ENCODE assay signal across 15 mouse cellular contexts in the genomic region with DNA sequence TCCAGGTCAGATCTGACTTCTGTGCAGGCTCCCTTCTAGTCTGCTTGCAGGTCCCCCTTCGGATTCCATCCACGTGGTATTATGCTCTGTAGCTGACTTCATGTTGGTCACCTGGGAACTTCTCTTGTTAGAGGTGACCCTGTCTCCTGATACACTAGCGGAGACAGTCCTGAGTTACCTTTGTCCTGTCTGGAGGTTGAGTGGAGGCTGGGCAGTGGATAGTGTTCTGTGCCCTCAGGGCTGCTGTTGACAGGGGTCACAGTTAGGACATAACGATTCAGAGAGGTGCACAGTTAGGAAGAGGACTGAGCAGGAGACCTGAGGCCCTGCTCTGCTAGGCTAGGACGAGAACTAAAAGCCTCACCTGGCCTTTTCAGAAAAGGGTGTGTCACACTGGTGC. TPM values are rescaled to one million over a fixed set of nuclear protein-coding genes. Genes with fewer than 3 reads are reported as not detected.
DNase-seq lines count a peak whose midpoint lies in the region; ATAC-seq lines count a peak whose summit lies in the region.
"Had no signal": no experiment of that assay in that cellular context is flagged by ENCODE, and none has a peak within 500 bp of the region (broad histone marks: within the 10 kb centered on the region; RNA-seq: fewer than 3 reads in every experiment).

No protein-coding gene starts in this region.

- no peak overlapping the region for H3K27ac ChIP-seq in heart, embryonic 14.5 days (replicated peaks in 1 of 2; ENCODE audit: control insufficient read depth in 1 of 2, insufficient read depth in 1 of 2, low read depth in 2 of 2, low read length in 2 of 2)
- H3K27ac ChIP-seq in limb, embryonic 12.5 days = no peak overlapping the region
- no peak overlapping the region for H3K27ac ChIP-seq in limb, embryonic 10.5 days
- H3K27ac ChIP-seq in liver, embryonic 13.5 days = peak overlapping the region; percentile 8; the same call in 1 of the 2 replicates
- H3K27ac ChIP-seq: embryonic facial prominence, embryonic 12.5 days; layer of hippocampus, adult 2 months; midbrain, embryonic 15.5 days had no signal

- peaks cover 39 to 60% of the 10 kb centered on the region in 2 experiments for H3K4me1 ChIP-seq in heart, embryonic 14.5 days (ENCODE audit: control insufficient read depth in 2 of 2, insufficient read depth in 2 of 2, low read length in 2 of 2)
- H3K4me1 ChIP-seq in limb, embryonic 12.5 days (replicated peaks) = peaks cover 74% of the 10 kb centered on the region
- peaks cover 62% of the 10 kb centered on the region for H3K4me1 ChIP-seq in limb, embryonic 10.5 days
- peaks cover 91% of the 10 kb centered on the region for H3K4me1 ChIP-seq in liver, embryonic 13.5 days (replicated peaks)

- no peak for DNase-seq in heart, adult 8-10 months (ENCODE audit: low spot score)
- DNase-seq in limb, embryonic 10.5 days (ENCODE audit: low spot score) = no peak
- no peak for DNase-seq in liver, embryonic 13.5 days
- no peak for DNase-seq in adrenal gland, postnatal 10 days
- no peak for DNase-seq in ovary, adult 18-20 months (ENCODE audit: low spot score)
- DNase-seq: adrenal gland, postnatal 36 days; cerebellum, postnatal 25 days; lung, adult 18-20 months; lung, postnatal 4 days had no signal

- H3K9me3 ChIP-seq in heart, embryonic 14.5 days (ENCODE audit: control insufficient read depth, low read length) = no peaks in the 10 kb centered on the region
- no peaks in the 10 kb centered on the region for H3K9me3 ChIP-seq in limb, embryonic 12.5 days
- H3K9me3 ChIP-seq in limb, embryonic 10.5 days (replicated peaks) = no peaks in the 10 kb centered on the region
- H3K9me3 ChIP-seq in liver, embryonic 13.5 days (replicated peaks) = no peaks in the 10 kb centered on the region
- H3K9me3 ChIP-seq: embryonic facial prominence, embryonic 12.5 days; midbrain, embryonic 15.5 days had no signal

- H3K4me3 ChIP-seq in heart, embryonic 14.5 days (ENCODE audit: control insufficient read depth in 1 of 2, insufficient read depth in 1 of 2, low read depth in 1 of 2, low read length in 2 of 2) = no peak overlapping the region
- H3K4me3 ChIP-seq in limb, embryonic 12.5 days (replicated peaks) = no peak overlapping the region
- no peak overlapping the region for H3K4me3 ChIP-seq in limb, embryonic 10.5 days
- H3K4me3 ChIP-seq in liver, embryonic 13.5 days (replicated peaks) = no peak overlapping the region
- H3K4me3 ChIP-seq: embryonic facial prominence, embryonic 12.5 days; layer of hippocampus, adult 2 months; midbrain, embryonic 15.5 days had no signal

- H3K4me2 ChIP-seq in heart, embryonic 14.5 days (ENCODE audit: low read length) = no peak overlapping the region; the same call in 1 of the 2 replicates
- H3K4me2 ChIP-seq in limb, embryonic 12.5 days = no peak overlapping the region
- peak overlapping the region; percentile 18 for H3K4me2 ChIP-seq in liver, embryonic 13.5 days
- H3K4me2 ChIP-seq: embryonic facial prominence, embryonic 12.5 days; midbrain, embryonic 15.5 days had no signal

- H3K9ac ChIP-seq in heart, embryonic 14.5 days (ENCODE audit: low read length) = peak overlapping the region; percentile 41; the same call in 1 of the 2 replicates
- H3K9ac ChIP-seq in limb, embryonic 12.5 days (replicated peaks) = 0 out of 2 replicates have a peak overlapping the region, but pooled peaks have one; percentile 23
- no peak overlapping the region for H3K9ac ChIP-seq in liver, embryonic 13.5 days
- H3K9ac ChIP-seq: embryonic facial prominence, embryonic 12.5 days; midbrain, embryonic 15.5 days had no signal

- WGBS in heart, embryonic 14.5 days = 67% methylated on average over 5 of the region's 5 CpGs
- 81% methylated on average over 5 of the region's 5 CpGs for whole genome bisulfite sequencing in limb, embryonic 12.5 days
- 85% methylated on average over 5 of the region's 5 CpGs for WGBS in limb, embryonic 10.5 days
- WGBS in liver, embryonic 13.5 days (ENCODE audit: insufficient replicate concordance) = 64% methylated on average over 5 of the region's 5 CpGs

- peaks cover 6% of the 10 kb centered on the region; the same call in 1 of the 2 replicates for H3K36me3 ChIP-seq in heart, embryonic 14.5 days (ENCODE audit: control insufficient read depth, insufficient read depth, low read length)
- peaks cover 36% of the 10 kb centered on the region for H3K36me3 ChIP-seq in limb, embryonic 12.5 days
- peaks cover 50% of the 10 kb centered on the region for H3K36me3 ChIP-seq in limb, embryonic 10.5 days
- H3K36me3 ChIP-seq in liver, embryonic 13.5 days = no peaks in the 10 kb centered on the region
- H3K36me3 ChIP-seq: midbrain, embryonic 15.5 days had no signal

- ATAC-seq in heart, embryonic 14.5 days (ENCODE audit: insufficient number of reproducible peaks, insufficient read depth, low FRiP score, low read depth) = no peak
- no peak for ATAC-seq in limb, embryonic 12.5 days (ENCODE audit: insufficient number of reproducible peaks, insufficient read depth, low FRiP score, low TSS enrichment, low read depth)
- ATAC-seq in liver, embryonic 13.5 days (ENCODE audit: low read depth) = no peak
- ATAC-seq: hindbrain, embryonic 16.5 days; midbrain, embryonic 15.5 days had no signal

- no peaks in the 10 kb centered on the region for H3K27me3 ChIP-seq in heart, embryonic 14.5 days (ENCODE audit: control insufficient read depth, insufficient read depth, low read length)
- no peaks in the 10 kb centered on the region for H3K27me3 ChIP-seq in limb, embryonic 12.5 days
- H3K27me3 ChIP-seq in limb, embryonic 10.5 days (ENCODE audit: low read depth, poor library complexity, severe bottlenecking) = no peaks in the 10 kb centered on the region
- no peaks in the 10 kb centered on the region for H3K27me3 ChIP-seq in liver, embryonic 13.5 days
- H3K27me3 ChIP-seq: embryonic facial prominence, embryonic 12.5 days; midbrain, embryonic 15.5 days had no signal

RNA-seq across cellular contexts. Expression of gene Slc12a7, which starts 34.9 kb away (rescaled TPM):
- polyA plus RNA-seq in heart, embryonic 14.5 days (2014; fragmentation: Nextera tagmentation; extraction: Ambion mirVana) = 39.4 and 44.1 TPM in 2 replicates
- 100 to 1,000 TPM; 207 to 245 (median 212) TPM for total RNA-seq in heart, adult 8-10 months (2022)
- polyA plus RNA-seq in limb, embryonic 12.5 days (2016; fragmentation: Nextera tagmentation; extraction: Ambion mirVana) = 42.7 and 48.4 TPM in 2 replicates
- polyA plus RNA-seq in limb, embryonic 10.5 days (2016; fragmentation: Nextera tagmentation; extraction: Ambion mirVana) = 49.5 and 59.6 TPM in 2 replicates
- 6.9 and 9.2 TPM in 2 replicates for polyA plus RNA-seq in liver, embryonic 13.5 days (2015; fragmentation: Nextera tagmentation; extraction: Ambion mirVana)
- total RNA-seq in adrenal gland, postnatal 10 days (2021) = 10 to 100 TPM; 33.1 to 43.1 TPM
